Mouse (Mus musculus) megakaryocyte, embryonic 14.5 days (primary cell): ENCODE measurements around the gene Sp3.

Experiments used
- FLI1 ChIP-seq: IDR thresholded peaks from 2 replicates; pipeline ENCODE4 v1.6.1; 2012; ENCODE audit warnings: low read length, inconsistent platforms, mixed read lengths
- GATA1 ChIP-seq: IDR thresholded peaks from 3 replicates; pipeline ENCODE4 v1.6.1; 2012; ENCODE audit warnings: mixed read lengths, low read length, inconsistent platforms, borderline replicate concordance

- no peak for TF ChIP-seq GATA1
- TF ChIP-seq FLI1 = no peak
These were observed 9.9 kb downstream of the Sp3 start for GRCm38 (mm10) chr2:72970302-72970701.
